Mouse (Mus musculus) hindbrain, embryonic 16.5 days (tissue): ENCODE data around the gene Polr3gl. TPM values are rescaled to one million over a fixed set of nuclear protein-coding genes. Genes with fewer than 3 reads are reported as not detected.

ENCODE experiments used
- ATAC-seq: fragments of 200-750 bp; cut with Nextera tagmentation; 2 replicates; pipeline ENCODE4 v1.8.0; 2017; ENCODE audit warnings: moderate TSS enrichment, moderate library complexity
- H3K27ac ChIP-seq: fragments of 300-500 bp; sonication (generic); 2 replicates; pipeline ENCODE4 v1.5.1; 2014; ENCODE audit warnings: low read depth, mild to moderate bottlenecking, control low read depth, low read length, moderate library complexity
- H3K27me3 ChIP-seq: fragments of 300-500 bp; sonication (generic); replicated peaks from 2 replicates; pipeline ENCODE4 v1.6.1; 2014; ENCODE audit warnings: low read length; ENCODE audit not compliant: control insufficient read depth, insufficient read depth
- H3K36me3 ChIP-seq: fragments of 300-500 bp; sonication (generic); 2 replicates; pipeline ENCODE4 v1.6.1; 2014; ENCODE audit warnings: mild to moderate bottlenecking, low read length, moderate library complexity, mixed read lengths; ENCODE audit not compliant: control insufficient read depth, insufficient read depth
- H3K4me1 ChIP-seq: fragments of 300-500 bp; sonication (generic); 2 replicates; pipeline ENCODE4 v1.6.1; 2014; ENCODE audit warnings: low read depth, low read length; ENCODE audit not compliant: control insufficient read depth, insufficient read depth
- H3K4me2 ChIP-seq: fragments of 300-500 bp; sonication (generic); 2 replicates; pipeline ENCODE4 v1.6.1; 2014; ENCODE audit warnings: mild to moderate bottlenecking, low read length, control low read depth, moderate library complexity
- H3K4me3 ChIP-seq: fragments of 300-500 bp; sonication (generic); 2 replicates; pipeline ENCODE4 v1.5.1; 2014; ENCODE audit warnings: mild to moderate bottlenecking, low read length, control low read depth, moderate library complexity
- H3K9ac ChIP-seq: fragments of 300-500 bp; sonication (generic); 2 replicates; pipeline ENCODE4 v1.6.1; 2014; ENCODE audit warnings: low read depth, mild to moderate bottlenecking, control low read depth, low read length, moderate library complexity
- H3K9me3 ChIP-seq: fragments of 300-500 bp; sonication (generic); 2 replicates; pipeline ENCODE4 v1.6.1; 2014; ENCODE audit warnings: mild to moderate bottlenecking, low read length, moderate library complexity; ENCODE audit not compliant: control insufficient read depth
- WGBS: fragments of 180-500 bp; shearing (Covaris S2); extraction: QIAGEN DNeasy Blood & Tissue Kit; methylation state at CpG from one replicate; pipeline ENCODE4 v1.1.7; 2014; 5-methylcytosine and 5-hydroxymethylcytosine counted together
- polyA plus RNA-seq: library from polyadenylated mRNA; unstranded; fragments of >200 nt; fragmentation: Nextera tagmentation; extraction: Ambion mirVana; gene quantifications from 2 replicates; pipeline ENCODE4 v1.2.1, GENCODE M21; 2015

Polr3gl gene
- polyA plus RNA-seq, 1 experiment from 2014 or later, result 31.0 TPM

GRCm38 (mm10) chr3:96576690-96577541 lies 17.1 kb downstream of the Polr3gl start, which contains the start of gene Gm16253:
TSS of gene Gm16253 (plus strand) at chr3:96576984.
- WGBS, result 27% methylated on average over 17 of the region's 17 CpGs
- H3K4me2 ChIP-seq, result peak within 1 kb of the TSS; percentile 43
- H3K27ac ChIP-seq, result peak within 1 kb of the TSS; percentile 70
- H3K27me3 ChIP-seq, result no peaks in the 10 kb centered on the region
- H3K9me3 ChIP-seq, result no peaks in the 10 kb centered on the region
- H3K36me3 ChIP-seq, result no peaks in the 10 kb centered on the region
- H3K4me3 ChIP-seq, result peak within 1 kb of the TSS; percentile 15; the same call in 1 of the 2 replicates
- H3K4me1 ChIP-seq, result peaks cover 7% of the 10 kb centered on the region
- no peak within 1 kb of the TSS; the same call in 1 of the 2 replicates for H3K9ac ChIP-seq
- peak; percentile 88 for ATAC-seq

GRCm38 (mm10) chr3:96576005-96576658 lies 17.8 kb downstream of the Polr3gl start:
- H3K27me3 ChIP-seq, result no peaks in the 10 kb centered on the region
- no peaks in the 10 kb centered on the region for H3K36me3 ChIP-seq
- WGBS, result 59% methylated on average over 14 of the region's 14 CpGs
- peak overlapping the region; percentile 43 for H3K4me2 ChIP-seq
- peaks cover 7% of the 10 kb centered on the region for H3K4me1 ChIP-seq
- H3K4me3 ChIP-seq, result peak overlapping the region; percentile 15; the same call in 1 of the 2 replicates
- no peak overlapping the region for H3K27ac ChIP-seq
- no peak overlapping the region; the same call in 1 of the 2 replicates for H3K9ac ChIP-seq
- H3K9me3 ChIP-seq, result no peaks in the 10 kb centered on the region
- ATAC-seq, result peak; percentile 5; the same call in 1 of the 2 replicates

- H3K36me3 ChIP-seq, result no peaks in the 10 kb centered on the region
- no peak overlapping the region for H3K4me3 ChIP-seq
- no peak for ATAC-seq
- no peak overlapping the region for H3K9ac ChIP-seq
- H3K27me3 ChIP-seq, result no peaks in the 10 kb centered on the region
- no peaks in the 10 kb centered on the region for H3K9me3 ChIP-seq
- no peak overlapping the region for H3K4me2 ChIP-seq
- peaks cover 4% of the 10 kb centered on the region for H3K4me1 ChIP-seq
- WGBS, result 80% methylated on average over 8 of the region's 8 CpGs
- H3K27ac ChIP-seq, result no peak overlapping the region
These were observed 18.6 kb downstream of the Polr3gl start for GRCm38 (mm10) chr3:96575272-96575984.

- no peak overlapping the region for H3K4me3 ChIP-seq
- H3K27ac ChIP-seq, result no peak overlapping the region
- H3K36me3 ChIP-seq, result no peaks in the 10 kb centered on the region
- no peaks in the 10 kb centered on the region for H3K9me3 ChIP-seq
- H3K27me3 ChIP-seq, result no peaks in the 10 kb centered on the region
- H3K4me1 ChIP-seq, result peaks cover 3% of the 10 kb centered on the region
- no peak overlapping the region for H3K4me2 ChIP-seq
- ATAC-seq, result no peak
- no peak overlapping the region for H3K9ac ChIP-seq
- WGBS, result 86% methylated on average over 18 of the region's 19 CpGs
These were observed 20.1 kb downstream of the Polr3gl start for GRCm38 (mm10) chr3:96573611-96574511.

DNA sequence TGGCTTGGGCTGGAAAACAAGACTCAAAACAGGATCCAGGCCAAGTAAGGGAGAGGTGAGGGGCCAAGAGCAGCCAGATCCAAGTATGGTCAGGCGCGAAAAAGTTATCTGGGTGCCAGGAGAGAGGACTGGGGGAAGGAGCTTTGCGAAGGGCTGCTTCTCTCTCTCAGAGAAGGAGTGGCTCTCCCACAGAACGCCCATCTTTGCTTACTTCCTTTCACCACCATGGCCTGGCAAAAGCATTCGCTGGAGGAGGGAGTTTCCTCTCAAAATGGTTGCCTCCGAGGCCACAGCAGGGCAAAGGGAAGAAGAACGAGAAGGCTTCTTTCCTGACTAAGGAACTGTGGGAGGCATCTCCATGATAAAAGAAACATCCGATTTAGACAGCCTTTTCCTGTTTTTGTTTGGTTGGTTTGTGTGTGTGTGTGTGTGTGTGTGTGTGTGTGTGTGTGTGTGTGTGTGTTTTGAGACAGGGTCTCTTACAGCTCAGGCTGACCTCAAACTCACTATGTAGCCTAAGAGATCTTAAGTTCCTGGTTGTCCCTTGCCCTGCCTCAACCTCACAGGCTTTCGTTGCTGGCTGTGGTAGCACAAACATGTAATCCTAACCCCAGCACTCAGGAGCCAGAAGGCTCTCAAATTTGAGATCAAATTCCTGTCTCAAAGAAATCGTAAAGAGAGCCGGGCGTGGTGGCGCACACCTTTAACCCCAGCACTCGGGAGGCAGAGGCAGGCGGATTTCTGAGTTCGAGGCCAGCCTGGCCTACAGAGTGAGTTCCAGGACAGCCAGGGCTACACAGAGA lies 21.9 kb downstream of the Polr3gl start:
- no peak overlapping the region for H3K9ac ChIP-seq
- no peaks in the 10 kb centered on the region; the same call in 1 of the 2 replicates for H3K4me1 ChIP-seq
- no peak for ATAC-seq
- no peak overlapping the region for H3K4me3 ChIP-seq
- no peaks in the 10 kb centered on the region for H3K27me3 ChIP-seq
- no peak overlapping the region for H3K4me2 ChIP-seq
- no peaks in the 10 kb centered on the region for H3K36me3 ChIP-seq
- 78% methylated on average over 16 of the region's 16 CpGs for WGBS
- no peaks in the 10 kb centered on the region for H3K9me3 ChIP-seq
- no peak overlapping the region for H3K27ac ChIP-seq

DNA sequence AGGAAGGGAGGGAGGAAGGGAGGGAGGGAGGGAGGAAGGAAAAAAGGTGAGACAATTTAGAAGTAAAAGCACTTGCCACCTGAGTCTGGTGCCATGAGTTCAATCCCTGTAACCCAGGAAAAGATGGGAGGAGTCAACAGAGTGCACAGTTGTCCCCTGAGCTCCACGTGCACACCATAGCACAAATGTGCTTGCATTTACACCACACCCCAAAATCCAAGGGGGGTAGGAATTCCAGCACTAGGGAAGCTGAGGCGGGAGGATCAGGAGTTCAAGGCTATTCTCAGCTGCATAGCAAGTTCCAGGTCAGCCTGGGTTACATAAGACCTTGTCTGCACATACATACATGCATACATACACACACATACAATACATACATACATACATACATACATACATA lies 22.6 kb downstream of the Polr3gl start:
- WGBS, result 80% methylated on average over 2 of the region's 2 CpGs
- H3K9ac ChIP-seq, result no peak overlapping the region
- no peak overlapping the region for H3K4me3 ChIP-seq
- H3K9me3 ChIP-seq, result no peaks in the 10 kb centered on the region
- ATAC-seq, result no peak
- H3K4me1 ChIP-seq, result no peaks in the 10 kb centered on the region
- H3K27ac ChIP-seq, result no peak overlapping the region
- H3K4me2 ChIP-seq, result no peak overlapping the region
- no peaks in the 10 kb centered on the region for H3K36me3 ChIP-seq
- H3K27me3 ChIP-seq, result no peaks in the 10 kb centered on the region

DNA sequence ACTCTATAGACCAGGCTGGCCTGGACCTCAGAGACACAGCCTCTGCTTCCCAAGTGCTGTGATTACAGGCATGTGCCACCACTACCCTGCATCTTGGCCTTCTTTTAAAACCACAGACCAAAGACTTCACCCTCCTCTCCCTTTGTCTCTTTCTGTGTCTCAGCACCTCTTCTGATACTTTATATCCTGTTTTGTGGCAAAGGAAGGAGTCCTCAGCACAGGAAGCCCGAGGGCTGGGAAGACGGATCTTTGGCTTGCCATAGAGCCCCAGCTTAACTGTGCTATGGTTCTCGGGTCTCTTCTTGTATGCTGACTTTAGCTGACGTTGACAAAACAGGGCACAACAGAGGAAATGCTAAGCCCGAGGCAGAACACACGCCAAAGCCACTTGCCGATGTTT lies 23.3 kb downstream of the Polr3gl start:
- Histone ChIP-seq H3K27ac (no peak overlapping the region), H3K4me3 (no peak overlapping the region), H3K9me3 (no peaks in the 10 kb centered on the region), H3K9ac (no peak overlapping the region), H3K27me3 (no peaks in the 10 kb centered on the region), H3K36me3 (no peaks in the 10 kb centered on the region), H3K4me2 (no peak overlapping the region), H3K4me1 (no peaks in the 10 kb centered on the region)
- WGBS, result 83% methylated on average over 7 of the region's 7 CpGs
- ATAC-seq, result no peak
